Mouse (Mus musculus): ENCODE results near the gene Megf6. TPM values are rescaled to one million over a fixed set of nuclear protein-coding genes. Genes with fewer than 3 reads are reported as not detected.
A peak's percentile ranks its signal among the peaks of the same experiment; 100 is the strongest.

The Megf6 gene
- polyA plus RNA-seq, 1 experiment from 2014 or later, result 9.6 TPM

GRCm38 (mm10) chr4:154141009-154141867 lies 29.3 kb upstream of the Megf6 start:
- Histone ChIP-seq H3K36me3 (peaks cover 2% of the 10 kb centered on the region), H3K27ac (no peak overlapping the region), H3K4me1 (replicated peaks) (peaks cover 39% of the 10 kb centered on the region), H3K4me3 (peak overlapping the region; percentile 81), H3K27me3 (peaks cover 59% of the 10 kb centered on the region), H3K9ac (no peak overlapping the region; the same call in 1 of the 2 replicates), H3K9me3 (no peaks in the 10 kb centered on the region), H3K4me2 (peak overlapping the region; percentile 91)
- ATAC-seq (ENCODE audit: low FRiP score), result no peak
- under 1% methylated on average over 42 of the region's 42 CpGs for WGBS

- Histone ChIP-seq H3K27ac (peak within 1 kb of the TSS; percentile 84), H3K4me1 (replicated peaks) (peaks cover 39% of the 10 kb centered on the region), H3K36me3 (peaks cover 14% of the 10 kb centered on the region), H3K9me3 (no peaks in the 10 kb centered on the region), H3K27me3 (peaks cover 47% of the 10 kb centered on the region), H3K9ac (peak within 1 kb of the TSS; percentile 83), H3K4me3 (peak within 1 kb of the TSS; percentile 81), H3K4me2 (peak within 1 kb of the TSS; percentile 91)
- peak; percentile 95 for ATAC-seq (ENCODE audit: low FRiP score)
- 3% methylated on average over 49 of the region's 49 CpGs for WGBS
Observed at GRCm38 (mm10) chr4:154142211-154143040, 28.1 kb upstream of the Megf6 start, which contains the start of gene Wrap73. TSS of gene Wrap73 (plus strand) at chr4:154142372.

GRCm38 (mm10) chr4:154144712-154145111 lies 25.8 kb upstream of the Megf6 start:
- Histone ChIP-seq H3K27me3 (peaks cover 25% of the 10 kb centered on the region), H3K4me3 (no peak overlapping the region), H3K27ac (no peak overlapping the region), H3K4me1 (replicated peaks) (peaks cover 33% of the 10 kb centered on the region), H3K9ac (no peak overlapping the region), H3K36me3 (peaks cover 32% of the 10 kb centered on the region), H3K9me3 (no peaks in the 10 kb centered on the region), H3K4me2 (no peak overlapping the region)
- ATAC-seq (ENCODE audit: low FRiP score), result no peak
- WGBS, result 86% methylated on average over 3 of the region's 3 CpGs

- peaks cover 48% of the 10 kb centered on the region for H3K36me3 ChIP-seq
- peaks cover 16% of the 10 kb centered on the region for H3K4me1 ChIP-seq (replicated peaks)
- no peaks in the 10 kb centered on the region for H3K9me3 ChIP-seq
- no peak overlapping the region for H3K9ac ChIP-seq
- H3K27me3 ChIP-seq, result peaks cover 8% of the 10 kb centered on the region
- H3K27ac ChIP-seq, result no peak overlapping the region
- H3K4me2 ChIP-seq, result no peak overlapping the region
- 89% methylated on average over 10 of the region's 10 CpGs for WGBS
- H3K4me3 ChIP-seq, result no peak overlapping the region
- no peak for ATAC-seq (ENCODE audit: low FRiP score)
Observed at GRCm38 (mm10) chr4:154146342-154146741, 24.2 kb upstream of the Megf6 start.

GRCm38 (mm10) chr4:154154104-154154503 lies 16.4 kb upstream of the Megf6 start:
- Histone ChIP-seq H3K27me3 (no peaks in the 10 kb centered on the region), H3K9me3 (no peaks in the 10 kb centered on the region), H3K4me3 (no peak overlapping the region), H3K9ac (no peak overlapping the region), H3K27ac (no peak overlapping the region), H3K36me3 (peaks cover 94% of the 10 kb centered on the region), H3K4me2 (no peak overlapping the region), H3K4me1 (replicated peaks) (peaks cover 13% of the 10 kb centered on the region)
- ATAC-seq (ENCODE audit: low FRiP score), result no peak
- WGBS, result 72% methylated on average over 11 of the region's 11 CpGs

- Histone ChIP-seq H3K27ac (no peak overlapping the region), H3K36me3 (peaks cover 76% of the 10 kb centered on the region), H3K4me1 (replicated peaks) (peaks cover 24% of the 10 kb centered on the region), H3K27me3 (no peaks in the 10 kb centered on the region), H3K9ac (no peak overlapping the region), H3K4me3 (no peak overlapping the region), H3K9me3 (no peaks in the 10 kb centered on the region), H3K4me2 (no peak overlapping the region)
- 87% methylated on average over 7 of the region's 7 CpGs for WGBS
- ATAC-seq (ENCODE audit: low FRiP score), result no peak
Observed at GRCm38 (mm10) chr4:154156050-154156449, 14.5 kb upstream of the Megf6 start.

- ATAC-seq (ENCODE audit: low FRiP score), result no peak
- no peak overlapping the region for H3K9ac ChIP-seq
- WGBS, result 96% methylated on average over 14 of the region's 14 CpGs
- H3K4me3 ChIP-seq, result no peak overlapping the region
- H3K36me3 ChIP-seq, result peaks cover 55% of the 10 kb centered on the region
- H3K27me3 ChIP-seq, result no peaks in the 10 kb centered on the region
- no peak overlapping the region for H3K4me2 ChIP-seq
- H3K27ac ChIP-seq, result no peak overlapping the region
- H3K4me1 ChIP-seq (replicated peaks), result peaks cover 31% of the 10 kb centered on the region
- no peaks in the 10 kb centered on the region for H3K9me3 ChIP-seq
Observed at GRCm38 (mm10) chr4:154157970-154158662, 12.4 kb upstream of the Megf6 start.

GRCm38 (mm10) chr4:154159002-154159401 lies 11.5 kb upstream of the Megf6 start:
- Histone ChIP-seq H3K27ac (no peak overlapping the region), H3K9me3 (no peaks in the 10 kb centered on the region), H3K4me2 (peak overlapping the region; percentile 79), H3K4me3 (peak overlapping the region; percentile 91; the same call in 1 of the 2 replicates), H3K4me1 (replicated peaks) (peaks cover 31% of the 10 kb centered on the region), H3K27me3 (no peaks in the 10 kb centered on the region), H3K9ac (no peak overlapping the region), H3K36me3 (peaks cover 50% of the 10 kb centered on the region)
- 17% methylated on average over 6 of the region's 6 CpGs for WGBS
- ATAC-seq (ENCODE audit: low FRiP score), result peak; percentile 14; the same call in 1 of the 2 replicates

GRCm38 (mm10) chr4:154159961-154160537 lies 10.5 kb upstream of the Megf6 start:
- ATAC-seq (ENCODE audit: low FRiP score), result peak; percentile 63
- 1% methylated on average over 46 of the region's 47 CpGs for WGBS

GRCm38 (mm10) chr4:154160538-154161390 lies 9.8 kb upstream of the Megf6 start, which contains the start of gene Tprgl:
TSS of gene Tprgl (minus strand) at chr4:154160666.
- Histone ChIP-seq H3K9ac (peak within 1 kb of the TSS; percentile 85), H3K4me3 (peak within 1 kb of the TSS; percentile 91), H3K9me3 (no peaks in the 10 kb centered on the region), H3K4me1 (replicated peaks) (peaks cover 24% of the 10 kb centered on the region), H3K27me3 (no peaks in the 10 kb centered on the region), H3K4me2 (peak within 1 kb of the TSS; percentile 93), H3K36me3 (peaks cover 32% of the 10 kb centered on the region), H3K27ac (peak within 1 kb of the TSS; percentile 80)
- under 1% methylated on average over 66 of the region's 75 CpGs for WGBS
- ATAC-seq (ENCODE audit: low FRiP score), result peak; percentile 97

More at GRCm38 (mm10) chr4:154159961-154160537, 10.5 kb upstream of the Megf6 start:
- no peaks in the 10 kb centered on the region for H3K27me3 ChIP-seq
- no peaks in the 10 kb centered on the region for H3K9me3 ChIP-seq
- H3K27ac ChIP-seq, result peak overlapping the region; percentile 80
- H3K9ac ChIP-seq, result peak overlapping the region; percentile 85
- H3K4me1 ChIP-seq (replicated peaks), result peaks cover 27% of the 10 kb centered on the region
- peaks cover 39% of the 10 kb centered on the region for H3K36me3 ChIP-seq
- H3K4me2 ChIP-seq, result peak overlapping the region; percentile 79
- H3K4me3 ChIP-seq, result peak overlapping the region; percentile 91

- H3K27me3 ChIP-seq, result peaks cover under 1% of the 10 kb centered on the region
- no peak overlapping the region for H3K4me2 ChIP-seq
- WGBS, result 14% methylated on average over 7 of the region's 7 CpGs
- H3K4me3 ChIP-seq, result no peak overlapping the region
- H3K9me3 ChIP-seq, result no peaks in the 10 kb centered on the region
- H3K4me1 ChIP-seq (replicated peaks), result peaks cover 24% of the 10 kb centered on the region
- H3K9ac ChIP-seq, result no peak overlapping the region
- no peak for ATAC-seq (ENCODE audit: low FRiP score)
- peaks cover 7% of the 10 kb centered on the region for H3K36me3 ChIP-seq
- no peak overlapping the region for H3K27ac ChIP-seq
Observed at GRCm38 (mm10) chr4:154163296-154163695, 7.2 kb upstream of the Megf6 start.
